Mouse (Mus musculus) layer of hippocampus, adult 9-11 months (tissue): Measurements from ENCODE around the gene E130311K13Rik.
A peak's percentile ranks its signal among the peaks of the same experiment; 100 is the strongest.

ENCODE experiments used
- DNase-seq: peaks from one replicate; pipeline ENCODE4 v3.0.0; 2022

E130311K13Rik gene

GRCm38 (mm10) chr3:63928878-63929859, at the start of gene E130311K13Rik:
E130311K13Rik (minus strand) TSS chr3:63929472.
- DNase-seq, result peak; percentile 86

- no peak for DNase-seq
These were observed 48.6 kb upstream of the E130311K13Rik start for GRCm38 (mm10) chr3:63977895-63978294.

GRCm38 (mm10) chr3:63975955-63976908, 47.0 kb upstream of the E130311K13Rik start, which contains the start of gene Gmps:
Gmps (plus strand) TSS chr3:63976106.
- DNase-seq, result peak; percentile 95

GRCm38 (mm10) chr3:63965929-63966328, 36.7 kb upstream of the E130311K13Rik start:
- no peak for DNase-seq

- DNase-seq, result no peak
These were observed 35.6 kb upstream of the E130311K13Rik start for GRCm38 (mm10) chr3:63964922-63965249.

GRCm38 (mm10) chr3:63964100-63964921, 35.0 kb upstream of the E130311K13Rik start, which contains the start of gene Slc33a1:
Slc33a1 (minus strand) TSS chr3:63964768.
- peak; percentile 99 for DNase-seq

- no peak for DNase-seq
These were observed 34.3 kb upstream of the E130311K13Rik start for GRCm38 (mm10) chr3:63963421-63964099.

GRCm38 (mm10) chr3:63949837-63950236, 20.6 kb upstream of the E130311K13Rik start:
- no peak for DNase-seq

GRCm38 (mm10) chr3:63941204-63941850, 12.1 kb upstream of the E130311K13Rik start:
- peak; percentile 54 for DNase-seq

- DNase-seq, result no peak
These were observed 9.7 kb upstream of the E130311K13Rik start for GRCm38 (mm10) chr3:63938928-63939327.

GRCm38 (mm10) chr3:63919634-63920033, 9.6 kb downstream of the E130311K13Rik start:
- DNase-seq, result no peak

- no peak for DNase-seq
These were observed 19.0 kb downstream of the E130311K13Rik start for GRCm38 (mm10) chr3:63910301-63910700.

GRCm38 (mm10) chr3:63905241-63905640, 24.0 kb downstream of the E130311K13Rik start:
- no peak for DNase-seq

GRCm38 (mm10) chr3:63904157-63904556, 25.1 kb downstream of the E130311K13Rik start:
- DNase-seq, result no peak

- DNase-seq, result no peak
These were observed 29.2 kb downstream of the E130311K13Rik start for GRCm38 (mm10) chr3:63900021-63900571.

GRCm38 (mm10) chr3:63899309-63899695, 30.0 kb downstream of the E130311K13Rik start, which contains the start of gene Plch1:
Plch1 (minus strand) TSS chr3:63899472.
- no peak for DNase-seq

- DNase-seq, result peak; percentile 77
These were observed 30.5 kb downstream of the E130311K13Rik start for GRCm38 (mm10) chr3:63898581-63899308.

- no peak for DNase-seq
These were observed 32.1 kb downstream of the E130311K13Rik start for GRCm38 (mm10) chr3:63897177-63897576.

GRCm38 (mm10) chr3:63896303-63896702, 33.0 kb downstream of the E130311K13Rik start:
- DNase-seq, result no peak

- DNase-seq, result no peak
These were observed 33.5 kb downstream of the E130311K13Rik start for GRCm38 (mm10) chr3:63895786-63896185.
